Mouse (Mus musculus) ES-E14 (cell line): ENCODE data around the gene Plcb3. TPM values are rescaled to one million over a fixed set of nuclear protein-coding genes. Genes with fewer than 3 reads are reported as not detected.

Experiments used
- DNase-seq: peaks from one replicate; pipeline ENCODE4 v3.0.0-alpha.2; 2013; ENCODE audit warnings: low read depth, low spot score
- H3K27ac ChIP-seq: 2 replicates; pipeline ENCODE4 v1.5.1; 2012; ENCODE audit warnings: low read depth, mild to moderate bottlenecking, low read length, moderate library complexity, mixed read lengths; ENCODE audit not compliant: poor library complexity, insufficient read depth, severe bottlenecking
- H3K36me3 ChIP-seq: 2 replicates; pipeline ENCODE4 v1.6.1; 2012; ENCODE audit warnings: mild to moderate bottlenecking, low read length, moderate library complexity, mixed read lengths; ENCODE audit not compliant: control insufficient read depth, poor library complexity, insufficient read depth, severe bottlenecking
- H3K4me1 ChIP-seq, 2 experiments: fragments of 150-350 bp in 1 of 2; sonication (generic) in 1 of 2; 2 replicates each; pipeline ENCODE4 v1.6.1; 2012; ENCODE audit warnings: low read length in 2 of 2, mild to moderate bottlenecking in 1 of 2, mixed read lengths in 1 of 2; ENCODE audit not compliant: control insufficient read depth in 2 of 2, insufficient read depth in 2 of 2, poor library complexity in 1 of 2
- H3K4me3 ChIP-seq, 2 experiments: fragments of 150-350 bp in 1 of 2; sonication (generic) in 1 of 2; 2 replicates each; pipeline ENCODE4 v1.5.1; 2012; ENCODE audit warnings: low read length in 2 of 2, low read depth in 1 of 2, mild to moderate bottlenecking in 1 of 2, mixed read lengths in 1 of 2; ENCODE audit not compliant: insufficient read depth in 1 of 2, poor library complexity in 1 of 2, severe bottlenecking in 1 of 2
- H3K9ac ChIP-seq: 2 replicates; pipeline ENCODE4 v1.6.1; 2012; ENCODE audit warnings: low read depth, mild to moderate bottlenecking, low read length, mixed read lengths; ENCODE audit not compliant: poor library complexity, insufficient read depth, severe bottlenecking
- H3K9me3 ChIP-seq: fragments of 150-350 bp; sonication (generic); 2 replicates; pipeline ENCODE4 v1.6.1; 2012; ENCODE audit warnings: low read depth, mild to moderate bottlenecking, low read length; ENCODE audit not compliant: control insufficient read depth, insufficient read depth
- CHD2 ChIP-seq: IDR thresholded peaks from 2 replicates; pipeline ENCODE4 v1.6.1; 2014; ENCODE audit warnings: mild to moderate bottlenecking, low read depth, low read length, inconsistent platforms
- HCFC1 ChIP-seq: IDR thresholded peaks from 2 replicates; pipeline ENCODE4 v1.6.1; 2012; ENCODE audit warnings: low read length, inconsistent platforms, borderline replicate concordance; ENCODE audit not compliant: insufficient read depth
- MAFK ChIP-seq: IDR thresholded peaks from 2 replicates; pipeline ENCODE4 v1.6.1; 2014; ENCODE audit warnings: mild to moderate bottlenecking, low read depth, low read length, inconsistent platforms; ENCODE audit not compliant: insufficient read depth
- ZC3H11A ChIP-seq: IDR thresholded peaks from 2 replicates; pipeline ENCODE4 v1.6.1; 2012; ENCODE audit warnings: low read depth, mild to moderate bottlenecking, inconsistent platforms, low read length, borderline replicate concordance
- ZNF384 ChIP-seq: IDR thresholded peaks from 2 replicates; pipeline ENCODE4 v1.6.1; 2012; ENCODE audit warnings: low read depth, low read length, inconsistent platforms
- in situ Hi-C, 2 experiments: fragments of 600-800 bp; cut with MboI; formaldehyde crosslinking; loops; one replicate each; pipeline ENCODE4 v1.15.1; 2025; ENCODE audit warnings: low sequenced_read_pairs in 2 of 2, inconsistent platforms in 1 of 2; ENCODE audit not compliant: unreplicated experiment in 2 of 2
- total RNA-seq: library from RNA; depleted of rRNA; stranded (reverse); fragments of 300-350 nt; gene quantifications from 2 replicates; pipeline ENCODE4 v1.2.3, GENCODE M21; 2012

Plcb3 gene
- total RNA-seq, 1 experiment: 42.3 TPM

- Histone ChIP-seq H3K4me1 (peaks cover 11 to 39% of the 10 kb centered on the region in 2 experiments; a peak in 3 of 4 replicates), H3K27ac (peak overlapping the region; percentile 59; the same call in 1 of the 2 replicates), H3K9me3 (no peaks in the 10 kb centered on the region), H3K4me3 (peak overlapping the region; percentile 74 to 87), H3K36me3 (peaks cover 15% of the 10 kb centered on the region), H3K9ac (peak overlapping the region; percentile 72)
- in situ Hi-C loops: no loop called here
- 0 out of 2 replicates have a peak, but pooled peaks have one; percentile 22 for TF ChIP-seq HCFC1
- no peak for TF ChIP-seq CHD2
- peak; percentile 21; the same call in 1 of the 2 replicates for TF ChIP-seq ZC3H11A
- TF ChIP-seq ZNF384: no peak
- no peak for TF ChIP-seq MAFK
- DNase-seq: no peak
Measured at GRCm38 (mm10) chr19:6969665-6970381, 6.4 kb downstream of the Plcb3 start.

GRCm38 (mm10) chr19:6969291-6969664, 7.0 kb downstream of the Plcb3 start:
- Histone ChIP-seq H3K4me3 (peak overlapping the region; percentile 74 to 87), H3K36me3 (peaks cover 21% of the 10 kb centered on the region), H3K9ac (peak overlapping the region; percentile 72), H3K9me3 (no peaks in the 10 kb centered on the region), H3K4me1 (peaks cover 11 to 39% of the 10 kb centered on the region in 2 experiments; a peak in 3 of 4 replicates), H3K27ac (no peak overlapping the region)
- TF ChIP-seq ZC3H11A (no peak), ZNF384 (no peak), MAFK (no peak), HCFC1 (no peak), CHD2 (no peak)
- in situ Hi-C loops: no loop called here
- no peak for DNase-seq

GRCm38 (mm10) chr19:6968491-6969271, 7.6 kb downstream of the Plcb3 start:
- Histone ChIP-seq H3K9me3 (no peaks in the 10 kb centered on the region), H3K36me3 (peaks cover 27% of the 10 kb centered on the region), H3K4me3 (peak overlapping the region; percentile 74 to 87), H3K27ac (no peak overlapping the region), H3K4me1 (peaks cover 9 to 38% of the 10 kb centered on the region in 2 experiments; a peak in 3 of 4 replicates), H3K9ac (peak overlapping the region; percentile 72; the same call in 1 of the 2 replicates)
- no peak for TF ChIP-seq MAFK
- TF ChIP-seq HCFC1: no peak
- no peak for TF ChIP-seq ZNF384
- TF ChIP-seq ZC3H11A: no peak
- no peak for TF ChIP-seq CHD2
- in situ Hi-C loops: no loop called here
- no peak for DNase-seq

DNA sequence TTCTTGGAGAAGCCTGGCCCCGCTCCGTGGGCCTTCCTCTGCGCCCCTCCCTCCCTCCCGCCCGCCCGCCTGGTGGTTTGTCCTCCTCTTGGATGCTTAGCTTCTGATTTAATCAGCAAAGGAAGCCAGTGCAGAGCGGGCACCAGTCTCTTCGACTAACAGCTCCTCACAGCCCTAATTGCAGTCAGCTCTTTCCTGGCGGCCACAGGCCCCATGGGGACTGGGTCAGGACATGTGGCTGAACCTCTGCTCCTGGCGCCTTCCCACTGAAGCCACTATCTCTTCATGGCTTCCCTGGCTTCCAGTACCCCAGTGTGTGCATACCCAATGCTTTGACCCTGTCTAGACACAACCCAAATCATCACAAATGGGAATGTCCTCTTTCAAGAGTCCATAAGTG, 19.8 kb downstream of the Plcb3 start:
- Histone ChIP-seq H3K27ac (no peak overlapping the region), H3K4me1 (peaks cover 0 to 12% of the 10 kb centered on the region in 2 experiments; a peak in 2 of 4 replicates), H3K4me3 (no peak overlapping the region), H3K9ac (no peak overlapping the region), H3K36me3 (peaks cover 63% of the 10 kb centered on the region), H3K9me3 (no peaks in the 10 kb centered on the region)
- DNase-seq: no peak
- TF ChIP-seq ZC3H11A: no peak
- in situ Hi-C loops: no loop called here
